Mouse (Mus musculus) Patski (cell line): ENCODE results near the gene Fam83e. TPM values are rescaled to one million over a fixed set of nuclear protein-coding genes. Genes with fewer than 3 reads are reported as not detected.

ENCODE experiments used
- ATAC-seq: fragments of 100-300 bp; one replicate; pipeline ENCODE4 v1.8.0; 2021
- CTCF ChIA-PET: fragments of 350-600 bp; sonication (Branson Sonifier 250); formaldehyde crosslinking; loops from one replicate; lab custom pipeline; 2022; ENCODE audit warnings: inconsistent platforms; lab: Charles Lee
- POLR2A ChIA-PET: fragments of 350-600 bp; sonication (Branson Sonifier 250); formaldehyde crosslinking; loops from one replicate; lab custom pipeline; 2022; ENCODE audit warnings: antibody characterized with exemption, inconsistent platforms; lab: Charles Lee
- DNase-seq: peaks from one replicate; pipeline ENCODE4 v3.0.0-alpha.2; 2011; ENCODE audit warnings: low read depth, low spot score
- H3K27me3 ChIP-seq: fragments of 371-371 bp; one replicate; pipeline ENCODE4 v1.5.1; 2021
- CTCF ChIP-seq: fragments of 100-300 bp; IDR thresholded peaks from one replicate; pipeline ENCODE4 v1.5.1; 2021
- in situ Hi-C: fragments of 300-500 bp; cut with MboI; formaldehyde crosslinking; loops from 3 replicates; pipeline ENCODE4 v1.11.1; 2018; ENCODE audit warnings: low pct_unique_long_range_greater_than_20kb, mixed read lengths
- polyA plus RNA-seq: library from polyadenylated mRNA; unstranded; gene quantifications from one replicate; pipeline ENCODE4 v1.2.3, GENCODE M21; 2021

Fam83e gene
- polyA plus RNA-seq, 1 experiment from 2014 or later = 0.04 TPM

DNA sequence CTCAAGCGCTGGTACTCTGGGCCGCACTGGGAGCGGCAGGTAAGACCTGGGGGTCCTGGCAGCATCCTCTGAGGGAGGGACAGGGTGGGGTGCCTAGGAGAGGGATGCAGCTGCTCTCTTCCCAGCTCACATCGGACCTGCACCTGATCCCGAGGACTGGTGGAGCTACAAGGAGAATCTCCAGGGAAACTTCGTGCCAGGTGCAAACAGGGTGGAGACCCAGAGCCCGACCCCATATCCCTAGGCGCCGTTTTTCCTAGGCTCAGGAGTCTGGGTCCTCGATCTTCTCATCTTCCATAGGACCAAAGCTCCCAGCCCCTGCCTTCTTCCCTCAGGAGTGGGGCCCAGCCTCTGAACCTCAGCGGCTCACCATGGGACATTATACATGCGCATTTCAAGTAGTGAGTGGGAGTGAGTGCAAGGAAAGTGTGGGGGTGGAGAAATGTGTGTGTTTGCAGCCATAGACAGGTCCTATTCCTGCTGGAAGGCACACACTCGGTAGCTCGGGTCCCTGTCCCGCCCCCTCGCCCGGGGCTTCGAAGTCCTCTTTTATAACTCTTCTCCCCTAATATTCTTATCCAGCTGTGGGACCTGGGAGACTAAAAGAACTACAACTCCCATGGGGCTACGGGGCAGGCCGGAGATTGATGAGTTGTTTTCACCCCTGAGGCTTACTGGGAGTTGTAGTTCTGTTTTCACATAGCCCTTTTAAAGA, 20.6 kb upstream of the Fam83e start:
- in situ Hi-C loops = loop anchor here (25.0 kb wide), 1 partner anchor 838 kb away; the partner anchor contains the start of genes Pnkp and Ptov1
- ChIA-PET POLR2A (interaction anchor here (1.2 to 2.2 kb wide), 4 partner anchors 10 to 18 kb away, joined by 3 to 6 read pairs (median 5); partner anchors contain the start of gene Ntn5), CTCF (interaction anchor here (4.9 kb wide), 1 partner anchor 17 kb away, joined by 31 read pairs; the partner anchor contains the start of gene Ntn5)
- DNase-seq = no peak
- no peak for TF ChIP-seq CTCF
- no peak for ATAC-seq
- no peaks in the 10 kb centered on the region for H3K27me3 ChIP-seq

DNA sequence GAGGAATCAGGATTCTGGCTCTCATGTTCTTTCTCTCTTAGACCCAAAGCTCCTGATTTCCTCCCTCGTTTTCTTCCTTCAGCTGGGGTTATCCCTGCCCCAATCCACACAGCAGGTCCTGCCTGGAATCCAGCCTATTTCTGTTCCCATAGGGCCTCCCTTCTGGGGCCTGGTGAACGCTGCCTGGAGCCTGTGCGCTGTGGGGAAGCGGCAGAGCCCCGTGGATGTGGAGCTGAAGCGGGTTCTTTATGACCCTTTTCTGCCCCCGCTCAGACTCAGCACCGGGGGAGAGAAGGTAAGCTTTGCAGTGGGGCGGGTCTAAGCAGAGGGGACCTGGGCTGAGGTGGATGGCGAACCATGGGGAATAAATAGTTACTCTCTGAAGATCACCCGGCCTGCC, 19.9 kb upstream of the Fam83e start:
- no peaks in the 10 kb centered on the region for H3K27me3 ChIP-seq
- in situ Hi-C loops = loop anchor here (25.0 kb wide), 1 partner anchor 839 kb away; the partner anchor contains the start of genes Pnkp and Ptov1
- DNase-seq (no peak), ATAC-seq (no peak)
- CTCF ChIA-PET = interaction anchor here (0.7 to 4.9 kb wide), 2 partner anchors 15 to 18 kb away, joined by 3 to 31 read pairs; partner anchors contain the start of gene Ntn5
- POLR2A ChIA-PET = interaction anchor here (1.2 to 2.2 kb wide), 4 partner anchors 10 to 18 kb away, joined by 3 to 6 read pairs (median 5); partner anchors contain the start of gene Ntn5
- no peak for TF ChIP-seq CTCF

DNA sequence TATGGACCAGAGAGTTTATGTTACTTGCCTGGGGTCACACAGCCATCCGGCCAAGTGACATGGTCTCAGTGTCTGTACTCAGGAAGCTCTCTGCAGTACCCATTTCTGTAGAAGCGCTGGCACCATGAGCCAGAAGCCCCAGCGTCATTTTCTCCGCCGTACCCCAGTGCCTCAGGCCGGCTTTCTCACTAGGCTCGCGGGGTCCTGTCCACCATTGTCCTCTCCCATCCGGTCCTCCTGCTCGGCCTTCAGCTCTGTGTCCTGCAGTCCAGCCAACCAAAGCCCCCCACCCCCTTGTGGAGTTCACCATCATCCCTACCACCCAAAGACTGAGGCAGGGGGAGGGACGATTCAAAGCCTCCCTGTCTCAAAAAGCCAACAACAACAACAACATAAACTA, 19.4 kb upstream of the Fam83e start:
- no peaks in the 10 kb centered on the region for H3K27me3 ChIP-seq
- ATAC-seq (no peak), DNase-seq (no peak)
- in situ Hi-C loops = loop anchor here (25.0 kb wide), 1 partner anchor 839 kb away; the partner anchor contains the start of genes Pnkp and Ptov1
- no peak for TF ChIP-seq CTCF
- ChIA-PET POLR2A (interaction anchor here (1.2 to 2.2 kb wide), 4 partner anchors 11 to 19 kb away, joined by 3 to 6 read pairs (median 5); partner anchors contain the start of gene Ntn5), CTCF (interaction anchor here (0.7 to 4.9 kb wide), 2 partner anchors 16 to 19 kb away, joined by 3 to 31 read pairs; partner anchors contain the start of gene Ntn5)

DNA sequence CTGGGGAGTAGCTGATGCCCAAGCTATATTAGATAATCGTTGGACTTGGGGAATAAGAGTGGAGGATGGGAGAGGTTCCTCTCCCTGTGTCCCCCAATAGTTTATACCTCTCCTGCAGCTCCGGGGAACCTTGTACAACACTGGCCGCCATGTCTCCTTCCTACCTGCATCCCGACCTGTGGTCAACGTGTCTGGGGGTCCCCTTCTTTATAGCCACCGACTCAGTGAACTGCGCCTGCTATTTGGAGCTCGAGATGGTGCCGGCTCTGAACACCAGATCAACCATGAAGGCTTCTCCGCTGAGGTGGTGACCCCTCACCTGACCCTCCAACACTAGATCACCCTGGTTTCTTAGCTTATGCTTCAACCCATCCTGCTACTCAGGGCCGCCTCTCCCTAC, 18.7 kb upstream of the Fam83e start:
- no peak for DNase-seq
- no peak for TF ChIP-seq CTCF
- no peak for ATAC-seq

DNA sequence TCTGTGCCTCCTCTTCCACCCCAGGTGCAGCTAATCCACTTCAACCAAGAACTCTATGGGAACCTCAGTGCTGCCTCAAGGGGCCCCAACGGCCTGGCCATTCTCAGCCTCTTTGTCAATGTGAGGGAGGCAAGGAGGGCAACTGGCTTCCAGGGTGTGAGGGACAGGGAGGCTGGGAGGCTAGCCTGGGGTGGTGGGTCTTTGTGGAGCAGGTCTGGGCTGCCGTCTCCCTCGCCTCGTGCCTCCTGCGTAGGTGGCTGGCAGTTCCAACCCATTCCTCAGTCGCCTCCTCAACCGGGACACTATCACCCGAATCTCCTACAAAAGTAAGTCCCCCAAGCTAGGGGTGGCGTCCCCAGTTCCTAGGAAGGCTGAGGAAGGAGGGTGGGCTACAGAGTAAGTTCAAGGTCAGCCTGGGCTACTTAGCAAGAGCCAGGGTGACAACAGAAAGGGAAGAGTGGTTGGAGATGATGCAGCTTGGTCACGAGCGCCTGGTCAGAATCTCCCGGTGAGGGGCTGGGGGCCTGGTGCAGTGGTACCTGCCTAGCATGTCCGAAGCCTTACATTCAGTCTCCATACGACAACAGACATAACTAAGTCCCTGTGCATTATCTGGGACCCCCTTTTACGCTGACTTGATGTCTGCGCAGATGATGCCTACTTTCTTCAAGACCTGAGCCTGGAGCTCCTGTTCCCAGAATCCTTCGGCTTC, 18.0 kb upstream of the Fam83e start:
- no peak for DNase-seq
- H3K27me3 ChIP-seq = no peaks in the 10 kb centered on the region
- ChIA-PET POLR2A (interaction anchor here (1.4 to 3.3 kb wide), 2 partner anchors 15 to 19 kb away, joined by 3 to 17 read pairs; partner anchors contain the start of genes Ntn5 and Sphk2), CTCF (interaction anchor here (1.0 to 4.9 kb wide), 2 partner anchors 20 to 122 kb away, joined by 4 to 31 read pairs; partner anchors contain the start of gene Ntn5)
- in situ Hi-C loops = loop anchor here (25.0 kb wide), 1 partner anchor 841 kb away; the partner anchor contains the start of genes Pnkp and Ptov1
- TF ChIP-seq CTCF = no peak
- no peak for ATAC-seq

More for the DNA sequence above, 18.7 kb upstream of the Fam83e start:
- in situ Hi-C loops = loop anchor here (25.0 kb wide), 1 partner anchor 840 kb away; the partner anchor contains the start of genes Pnkp and Ptov1
- ChIA-PET POLR2A (no interaction called here), CTCF (interaction anchor here (1.0 to 4.9 kb wide), 2 partner anchors 19 to 122 kb away, joined by 4 to 31 read pairs; partner anchors contain the start of gene Ntn5)
- H3K27me3 ChIP-seq = no peaks in the 10 kb centered on the region

DNA sequence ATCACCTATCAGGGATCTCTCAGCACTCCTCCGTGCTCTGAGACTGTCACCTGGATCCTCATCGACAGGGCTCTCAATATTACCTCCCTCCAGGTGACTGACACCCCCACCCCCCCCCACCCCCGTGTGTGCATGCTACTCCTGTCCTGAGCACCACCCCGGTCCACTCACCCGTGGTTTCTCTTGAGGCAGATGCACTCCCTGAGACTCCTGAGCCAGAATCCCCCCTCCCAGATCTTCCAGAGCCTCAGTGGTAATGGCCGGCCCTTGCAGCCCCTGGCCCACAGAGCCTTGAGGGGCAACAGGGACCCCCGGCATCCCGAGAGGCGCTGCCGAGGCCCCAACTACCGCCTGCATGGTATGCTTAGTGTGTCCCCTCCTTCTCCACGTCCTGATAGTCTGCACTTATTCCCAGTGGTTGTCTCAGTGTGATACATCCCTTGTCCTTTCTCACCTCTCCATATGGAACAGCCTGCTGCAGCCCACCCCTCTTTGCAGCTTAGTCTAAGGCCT, 17.4 kb upstream of the Fam83e start:
- in situ Hi-C loops = loop anchor here (25.0 kb wide), 1 partner anchor 841 kb away; the partner anchor contains the start of genes Pnkp and Ptov1
- no peaks in the 10 kb centered on the region for H3K27me3 ChIP-seq
- TF ChIP-seq CTCF = no peak
- DNase-seq (no peak), ATAC-seq (no peak)
- ChIA-PET CTCF (interaction anchor here (4.9 kb wide), 1 partner anchor 21 kb away, joined by 31 read pairs; the partner anchor contains the start of gene Ntn5), POLR2A (interaction anchor here (1.4 to 3.3 kb wide), 2 partner anchors 15 to 20 kb away, joined by 3 to 17 read pairs; partner anchors contain the start of genes Ntn5 and Sphk2)

DNA sequence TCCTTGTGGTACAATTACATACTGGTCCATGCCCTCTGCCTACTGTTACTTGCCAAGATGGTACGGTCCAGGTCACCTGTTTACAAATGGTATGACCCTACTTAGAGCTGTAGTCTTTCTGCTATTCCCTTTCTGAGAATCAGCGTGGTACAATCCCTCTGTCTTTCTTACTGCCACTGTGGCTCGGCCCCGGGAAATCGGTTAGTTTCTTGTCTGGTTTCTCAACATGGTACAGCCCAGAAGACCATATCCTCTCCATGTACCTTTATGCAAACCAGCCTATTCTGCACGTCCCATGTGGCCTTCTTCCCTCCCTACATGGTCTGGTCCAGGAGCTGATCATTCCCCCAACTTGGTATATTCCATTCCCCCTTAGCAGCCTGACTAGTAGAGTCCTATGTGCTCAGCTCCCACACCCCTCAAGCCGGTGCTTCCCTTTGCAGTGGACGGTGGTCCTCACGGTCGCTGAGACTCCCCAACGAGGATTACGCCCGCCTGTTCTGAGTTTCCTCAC, 16.9 kb upstream of the Fam83e start:
- CTCF ChIA-PET = interaction anchor here (1.8 to 4.9 kb wide), 2 partner anchors 14 to 21 kb away, joined by 6 to 31 read pairs; partner anchors contain the start of genes Ntn5 and Sphk2
- no peak for DNase-seq
- no peaks in the 10 kb centered on the region for H3K27me3 ChIP-seq
- in situ Hi-C loops = loop anchor here (25.0 kb wide), 1 partner anchor 842 kb away; the partner anchor contains the start of genes Pnkp and Ptov1
- no peak for TF ChIP-seq CTCF
- POLR2A ChIA-PET = interaction anchor here (1.4 to 3.3 kb wide), 2 partner anchors 14 to 20 kb away, joined by 3 to 17 read pairs; partner anchors contain the start of genes Ntn5 and Sphk2
- peak; percentile 4 for ATAC-seq

DNA sequence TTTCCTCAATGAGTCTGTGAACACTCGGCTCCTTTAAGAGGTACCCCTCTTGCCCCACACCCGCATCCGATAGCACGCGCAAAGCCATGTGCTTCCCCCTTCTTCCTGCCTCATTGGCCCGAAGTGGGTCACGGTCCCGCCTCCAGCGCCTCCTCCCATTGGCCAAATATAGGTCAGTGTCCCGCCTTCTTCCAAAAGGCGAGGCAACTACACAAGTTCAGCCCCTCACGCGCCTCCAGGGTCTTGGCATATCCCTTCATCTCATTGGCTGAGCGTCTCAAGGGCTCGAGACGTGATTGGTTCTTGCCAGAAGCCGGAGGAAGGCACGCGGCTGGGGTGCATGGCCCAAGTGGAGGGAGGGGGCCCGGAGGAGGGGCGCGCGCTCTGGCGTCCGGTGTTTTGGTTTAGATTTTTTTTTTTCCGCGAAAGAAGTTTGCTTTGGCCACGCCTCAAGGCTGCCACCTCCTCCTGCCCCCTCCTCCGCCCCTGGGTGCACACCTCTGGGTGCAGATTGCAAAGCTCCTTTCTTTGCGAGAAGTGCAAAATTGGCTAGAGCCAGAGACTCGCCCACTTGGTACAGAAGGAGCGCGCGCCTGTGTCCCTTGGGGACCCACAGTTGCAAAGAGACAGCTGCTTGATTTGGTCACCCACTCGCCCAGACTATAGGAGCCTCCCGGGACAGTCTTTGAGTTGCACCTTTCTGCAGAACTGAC, 16.1 kb upstream of the Fam83e start, which contains the start of gene Dbp:
Dbp (plus strand) TSS at position 359 of the 713 bp plus-strand sequence.
- TF ChIP-seq CTCF = no peak
- peak; percentile 76 for ATAC-seq
- in situ Hi-C loops = loop anchor here (25.0 kb wide), 1 partner anchor 843 kb away; the partner anchor contains the start of genes Pnkp and Ptov1
- peak; percentile 97 for DNase-seq
- ChIA-PET POLR2A (interaction anchor here (0.6 to 3.3 kb wide), 3 partner anchors 13 to 197 kb away, joined by 3 to 17 read pairs (median 3); partner anchors contain the start of genes Ntn5 and Sphk2), CTCF (interaction anchor here (1.4 to 4.9 kb wide), 3 partner anchors 13 to 22 kb away, joined by 6 to 31 read pairs (median 9); partner anchors contain the start of genes Ntn5 and Sphk2)
- H3K27me3 ChIP-seq = no peaks in the 10 kb centered on the region
